Mouse (Mus musculus): ENCODE measurements at regions not wholly inside any gene's neighbourhood (a gene's known extent, or its start where the extent isn't known, plus 50 kb on each side); places are given as distances from the start of the nearest gene placed in this dataset.

DNA sequence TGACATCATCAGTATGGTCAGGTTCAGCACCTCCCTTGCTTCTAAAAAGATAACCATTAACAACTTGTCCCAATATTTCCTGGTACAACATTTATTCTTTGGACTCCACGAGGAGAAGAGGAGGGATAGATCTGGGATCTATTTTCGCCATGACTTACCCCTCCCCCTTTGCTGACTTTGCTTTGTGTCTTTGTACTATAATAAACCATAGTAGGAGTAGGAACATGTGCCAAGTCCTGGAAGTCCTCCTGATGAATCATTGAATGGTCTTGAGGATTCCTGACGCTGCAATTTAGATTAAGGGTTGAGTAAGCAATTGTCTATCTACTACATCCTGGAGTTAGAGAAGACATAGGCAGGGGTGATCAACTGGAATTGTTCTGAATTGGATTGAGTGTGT lies 71.2 kb downstream of the Rbm11 start:
- H3K36me3 ChIP-seq (replicated peaks; ENCODE audit: control insufficient read depth, insufficient read depth, low read depth, low read length) = no peaks in the 10 kb centered on the region
- no peak for DNase-seq (ENCODE audit: low spot score)
- no peak for ATAC-seq (replicated peaks; ENCODE audit: insufficient number of reproducible peaks, low FRiP score, low TSS enrichment, low read depth)

DNA sequence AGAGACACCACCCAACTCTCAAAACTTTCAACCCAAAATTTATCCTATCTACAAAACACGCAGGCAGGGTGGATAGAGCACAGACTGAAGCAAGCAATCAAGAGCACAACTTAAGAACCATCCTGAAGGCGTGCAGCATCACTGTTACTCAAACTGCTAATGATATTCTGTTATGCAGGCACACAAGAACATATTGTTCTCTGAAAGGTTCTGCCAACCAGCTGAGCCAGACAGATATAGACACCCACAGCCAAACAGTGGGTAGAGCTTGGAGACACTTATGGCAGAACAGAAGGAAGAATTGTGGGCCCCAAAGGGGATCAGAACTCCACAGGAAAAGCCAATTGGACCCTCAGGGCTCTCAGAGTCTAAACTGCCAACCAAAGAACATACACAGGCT lies 74.9 kb downstream of the Rbm11 start:
- Histone ChIP-seq H3K4me3 (ENCODE audit: low read depth, low read length) (no peak overlapping the region), H3K27me3 (ENCODE audit: control insufficient read depth, insufficient read depth, low read length) (no peaks in the 10 kb centered on the region), H3K4me2 (ENCODE audit: low read depth, low read length) (no peak overlapping the region), H3K27ac (replicated peaks; ENCODE audit: low read depth, low read length) (no peak overlapping the region), H3K9me3 (replicated peaks; ENCODE audit: control insufficient read depth, low read length) (no peaks in the 10 kb centered on the region), H3K36me3 (replicated peaks; ENCODE audit: control insufficient read depth, insufficient read depth, low read depth, low read length) (no peaks in the 10 kb centered on the region), H3K4me1 (ENCODE audit: control insufficient read depth, insufficient read depth, low read length) (no peaks in the 10 kb centered on the region), H3K9ac (replicated peaks; ENCODE audit: low read length) (no peak overlapping the region)
- DNase-seq (ENCODE audit: low spot score) (no peak), ATAC-seq (replicated peaks; ENCODE audit: insufficient number of reproducible peaks, low FRiP score, low TSS enrichment, low read depth) (no peak)
- 86% methylated on average over 2 of the region's 2 CpGs for WGBS

More for the DNA sequence above, 71.2 kb downstream of the Rbm11 start:
- Histone ChIP-seq H3K4me1 (ENCODE audit: control insufficient read depth, insufficient read depth, low read length) (no peaks in the 10 kb centered on the region), H3K27ac (replicated peaks; ENCODE audit: low read depth, low read length) (no peak overlapping the region), H3K9ac (replicated peaks; ENCODE audit: low read length) (no peak overlapping the region), H3K4me3 (ENCODE audit: low read depth, low read length) (no peak overlapping the region), H3K27me3 (ENCODE audit: control insufficient read depth, insufficient read depth, low read length) (no peaks in the 10 kb centered on the region), H3K4me2 (ENCODE audit: low read depth, low read length) (no peak overlapping the region), H3K9me3 (replicated peaks; ENCODE audit: control insufficient read depth, low read length) (no peaks in the 10 kb centered on the region)
- 85% methylated on average over 3 of the region's 3 CpGs for WGBS

DNA sequence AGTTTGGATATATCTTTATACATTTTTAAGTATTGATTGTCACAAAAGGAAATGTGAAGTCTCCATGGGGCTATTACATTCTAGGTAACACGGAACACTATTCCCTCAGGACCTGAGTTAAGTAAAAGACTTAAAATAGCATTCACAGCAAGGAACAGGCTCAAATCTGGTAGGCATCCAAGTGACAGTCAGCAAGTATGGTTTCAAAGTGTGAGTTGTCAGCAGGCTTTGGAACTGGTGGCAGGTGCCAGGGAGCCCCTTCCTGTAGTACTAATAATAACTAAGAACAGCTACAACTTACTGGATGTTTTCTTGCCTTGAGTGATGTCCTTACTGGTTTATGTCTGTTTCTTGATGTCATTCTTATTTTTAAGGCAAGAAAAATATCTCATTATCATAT lies 79.5 kb downstream of the Rbm11 start:
- WGBS = 80% methylated on average over 1 of the region's 1 CpGs
- Histone ChIP-seq H3K9ac (replicated peaks; ENCODE audit: low read length) (no peak overlapping the region), H3K4me3 (ENCODE audit: low read depth, low read length) (no peak overlapping the region), H3K36me3 (replicated peaks; ENCODE audit: control insufficient read depth, insufficient read depth, low read depth, low read length) (no peaks in the 10 kb centered on the region), H3K4me2 (ENCODE audit: low read depth, low read length) (no peak overlapping the region), H3K4me1 (ENCODE audit: control insufficient read depth, insufficient read depth, low read length) (no peaks in the 10 kb centered on the region), H3K9me3 (replicated peaks; ENCODE audit: control insufficient read depth, low read length) (no peaks in the 10 kb centered on the region), H3K27ac (replicated peaks; ENCODE audit: low read depth, low read length) (no peak overlapping the region), H3K27me3 (ENCODE audit: control insufficient read depth, insufficient read depth, low read length) (no peaks in the 10 kb centered on the region)
- DNase-seq (ENCODE audit: low spot score) (no peak), ATAC-seq (replicated peaks; ENCODE audit: insufficient number of reproducible peaks, low FRiP score, low TSS enrichment, low read depth) (no peak)

DNA sequence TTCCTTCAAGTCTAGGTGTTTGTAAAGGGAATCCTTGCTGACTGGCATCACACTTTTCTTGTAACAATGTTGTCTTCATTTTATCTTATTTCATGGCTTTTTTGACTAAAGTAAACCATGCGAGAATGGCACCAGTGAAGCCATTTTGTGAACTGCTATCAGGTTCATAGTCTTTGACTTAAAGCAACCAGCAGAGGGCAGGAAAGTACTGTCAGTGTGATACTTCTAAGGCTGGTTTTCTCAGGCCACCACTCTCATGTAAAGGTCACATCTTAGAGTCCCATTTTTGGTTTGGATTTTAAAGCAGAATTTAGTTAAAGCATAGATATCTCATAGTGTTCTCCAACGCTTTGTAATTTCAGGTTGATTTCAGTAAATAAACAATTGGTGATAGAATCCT lies 83.2 kb downstream of the Rbm11 start:
- peak; percentile 83 for DNase-seq (ENCODE audit: low spot score)
- Histone ChIP-seq H3K4me3 (ENCODE audit: low read depth, low read length) (no peak overlapping the region), H3K4me1 (ENCODE audit: control insufficient read depth, insufficient read depth, low read length) (no peaks in the 10 kb centered on the region), H3K27ac (replicated peaks; ENCODE audit: low read depth, low read length) (no peak overlapping the region), H3K4me2 (ENCODE audit: low read depth, low read length) (no peak overlapping the region), H3K9me3 (replicated peaks; ENCODE audit: control insufficient read depth, low read length) (no peaks in the 10 kb centered on the region), H3K9ac (replicated peaks; ENCODE audit: low read length) (no peak overlapping the region), H3K27me3 (ENCODE audit: control insufficient read depth, insufficient read depth, low read length) (no peaks in the 10 kb centered on the region), H3K36me3 (replicated peaks; ENCODE audit: control insufficient read depth, insufficient read depth, low read depth, low read length) (no peaks in the 10 kb centered on the region)
- WGBS = 61% methylated on average over 2 of the region's 2 CpGs
- ATAC-seq (replicated peaks; ENCODE audit: insufficient number of reproducible peaks, low FRiP score, low TSS enrichment, low read depth) = 0 out of 2 replicates have a peak, but pooled peaks have one; percentile 67

DNA sequence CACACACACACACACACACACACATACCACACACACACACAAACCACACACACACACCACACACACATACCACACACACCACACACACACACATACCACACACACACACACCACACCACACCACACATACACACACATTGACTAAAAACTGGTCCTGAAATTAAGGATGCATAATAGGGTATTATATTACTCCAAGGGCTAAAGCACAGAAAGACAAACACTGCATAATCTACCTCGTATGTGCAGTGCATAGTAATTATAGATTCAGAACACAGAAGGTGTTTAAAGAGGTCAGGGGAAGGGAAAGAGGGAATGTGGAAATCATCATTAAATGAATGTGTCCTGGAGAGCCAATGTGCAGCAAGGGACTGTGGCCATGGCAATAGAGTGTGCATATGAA lies 84.5 kb downstream of the Rbm11 start:
- Histone ChIP-seq H3K4me2 (ENCODE audit: low read depth, low read length) (no peak overlapping the region), H3K9ac (replicated peaks; ENCODE audit: low read length) (no peak overlapping the region), H3K4me1 (ENCODE audit: control insufficient read depth, insufficient read depth, low read length) (no peaks in the 10 kb centered on the region), H3K9me3 (replicated peaks; ENCODE audit: control insufficient read depth, low read length) (no peaks in the 10 kb centered on the region), H3K4me3 (ENCODE audit: low read depth, low read length) (no peak overlapping the region), H3K27ac (replicated peaks; ENCODE audit: low read depth, low read length) (no peak overlapping the region), H3K36me3 (replicated peaks; ENCODE audit: control insufficient read depth, insufficient read depth, low read depth, low read length) (no peaks in the 10 kb centered on the region), H3K27me3 (ENCODE audit: control insufficient read depth, insufficient read depth, low read length) (no peaks in the 10 kb centered on the region)
- WGBS = 27% methylated on average over 1 of the region's 1 CpGs
- DNase-seq (ENCODE audit: low spot score) = no peak
- ATAC-seq (replicated peaks; ENCODE audit: insufficient number of reproducible peaks, low FRiP score, low TSS enrichment, low read depth) = no peak

Measured in embryonic facial prominence, embryonic 11.5 days (tissue).